Mouse (Mus musculus): ENCODE measurements around the gene March6.

GRCm38 (mm10) chr15:31428571-31428970 is 102.3 kb downstream of the March6 start:
- TF ChIP-seq MAFK (IDR thresholded peaks at IDR 0.05; ENCODE audit: insufficient read depth, low read depth, low read length) = no peak
- TF ChIP-seq CHD2 (IDR thresholded peaks at IDR 0.05; ENCODE audit: low read depth, low read length) = no peak
- no peak for TF ChIP-seq ZC3H11A (IDR thresholded peaks at IDR 0.05; ENCODE audit: borderline replicate concordance, low read depth, low read length)

Data from ES-E14 (cell line).